Mouse (Mus musculus) heart, postnatal 0 days (tissue): ENCODE results near the gene Med10.

Experiments
- CTCF ChIP-seq: IDR thresholded peaks from 2 replicates; pipeline ENCODE4 v1.5.1; 2016; ENCODE audit warnings: antibody characterized with exemption, control low read depth, low read depth
- EP300 ChIP-seq: IDR thresholded peaks from 2 replicates; pipeline ENCODE4 v1.6.1; 2016; ENCODE audit warnings: antibody characterized with exemption, low read depth

DNA sequence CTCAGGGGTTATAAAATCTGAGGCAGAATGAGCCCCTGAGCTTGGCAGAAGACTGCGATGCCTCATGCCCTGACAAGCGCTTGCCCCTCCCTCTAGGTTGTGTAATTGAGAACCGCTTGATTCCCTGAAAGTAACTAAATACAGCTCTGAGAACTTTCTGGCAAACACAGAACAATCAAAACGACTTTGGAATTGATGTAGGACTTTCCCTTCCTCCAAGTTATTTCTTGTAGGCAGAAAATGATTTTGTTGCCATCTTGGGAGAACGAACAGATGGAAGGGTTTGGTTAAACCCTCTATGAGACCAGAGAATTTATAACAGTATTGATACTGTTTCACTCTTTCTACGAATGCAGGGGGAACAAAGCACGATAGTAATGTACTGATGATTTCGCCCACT lies 62.7 kb downstream of the Med10 start:
- TF ChIP-seq CTCF, result no peak
- no peak for TF ChIP-seq EP300
